Mouse (Mus musculus) bone marrow, adult 2 months (tissue): Measurements from ENCODE around the gene Aagab. TPM values are rescaled to one million over a fixed set of nuclear protein-coding genes. Genes with fewer than 3 reads are reported as not detected.

Experiments
- H3K27ac ChIP-seq: fragments of 200-500 bp; 2 replicates; pipeline ENCODE4 v1.5.1; 2012; ENCODE audit warnings: low read depth, mild to moderate bottlenecking, control low read depth, inconsistent platforms, low read length; ENCODE audit not compliant: control insufficient read depth, poor library complexity, insufficient read depth
- H3K4me1 ChIP-seq: fragments of 200-500 bp; 2 replicates; pipeline ENCODE4 v1.6.1; 2011; ENCODE audit warnings: low read length; ENCODE audit not compliant: control insufficient read depth, insufficient read depth
- H3K4me3 ChIP-seq: fragments of 200-500 bp; replicated peaks from 2 replicates; pipeline ENCODE3; 2011; ENCODE audit warnings: mild to moderate bottlenecking, low read depth, low read length, control low read depth; ENCODE audit not compliant: control insufficient read depth
- CTCF ChIP-seq: fragments of 200-500 bp; IDR thresholded peaks from 2 replicates; pipeline ENCODE4 v1.5.1; 2011; ENCODE audit warnings: low read length, control low read depth; ENCODE audit not compliant: control insufficient read depth, insufficient read depth
- POLR2A ChIP-seq: fragments of 200-500 bp; IDR thresholded peaks from 2 replicates; pipeline ENCODE4 v1.6.1; 2011; ENCODE audit warnings: low read depth, mild to moderate bottlenecking, control low read depth, low read length, borderline replicate concordance; ENCODE audit not compliant: control insufficient read depth
- WGBS: fragments of 180-500 bp; shearing (Covaris S2); methylation state at CpG from one replicate; pipeline ENCODE4 v1.1.7; 2018; 5-methylcytosine and 5-hydroxymethylcytosine counted together
- polyA plus RNA-seq: library from polyadenylated mRNA; stranded (reverse); fragments of >200 nt; gene quantifications from 2 replicates; pipeline ENCODE4 v1.2.4, GENCODE M21; 2011; ENCODE audit warnings: low replicate concordance; ENCODE audit not compliant: missing spikeins, insufficient read depth, insufficient read length

Aagab gene
- polyA plus RNA-seq, 1 experiment = 13.9 TPM

- no peak overlapping the region for H3K4me3 ChIP-seq
- WGBS = 86% methylated on average over 4 of the region's 4 CpGs
- no peak overlapping the region for H3K27ac ChIP-seq
- no peak for TF ChIP-seq POLR2A
- TF ChIP-seq CTCF = no peak
- H3K4me1 ChIP-seq = no peaks in the 10 kb centered on the region
Observed at GRCm38 (mm10) chr9:63657167-63657566, 54.7 kb downstream of the Aagab start.

- H3K27ac ChIP-seq = no peak overlapping the region
- no peaks in the 10 kb centered on the region for H3K4me1 ChIP-seq
- 80% methylated on average over 9 of the region's 9 CpGs for WGBS
- no peak overlapping the region for H3K4me3 ChIP-seq
- no peak for TF ChIP-seq CTCF
- TF ChIP-seq POLR2A = no peak
Observed at GRCm38 (mm10) chr9:63658436-63658835, 56.0 kb downstream of the Aagab start.

DNA sequence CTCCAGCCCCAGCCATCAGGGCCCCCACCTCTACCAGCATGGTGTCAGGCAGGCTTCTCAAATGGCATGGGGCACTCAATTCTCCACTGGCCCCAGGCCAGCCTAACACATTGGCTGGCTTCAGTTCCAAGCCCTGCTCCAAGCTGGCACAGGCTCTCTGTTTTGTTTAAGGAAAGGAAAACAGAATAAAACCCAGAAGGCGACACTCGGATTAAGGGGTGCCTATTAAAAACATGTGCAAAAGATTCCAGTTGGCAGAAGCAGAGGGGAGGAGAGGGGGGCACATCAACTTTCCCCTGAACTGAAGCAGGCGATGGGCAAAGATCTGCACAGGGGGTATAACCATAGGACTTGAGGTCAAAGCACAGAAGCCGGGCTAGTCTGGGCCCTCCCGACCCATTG lies 56.5 kb downstream of the Aagab start:
- TF ChIP-seq CTCF (no peak), POLR2A (no peak)
- WGBS = 89% methylated on average over 5 of the region's 5 CpGs

DNA sequence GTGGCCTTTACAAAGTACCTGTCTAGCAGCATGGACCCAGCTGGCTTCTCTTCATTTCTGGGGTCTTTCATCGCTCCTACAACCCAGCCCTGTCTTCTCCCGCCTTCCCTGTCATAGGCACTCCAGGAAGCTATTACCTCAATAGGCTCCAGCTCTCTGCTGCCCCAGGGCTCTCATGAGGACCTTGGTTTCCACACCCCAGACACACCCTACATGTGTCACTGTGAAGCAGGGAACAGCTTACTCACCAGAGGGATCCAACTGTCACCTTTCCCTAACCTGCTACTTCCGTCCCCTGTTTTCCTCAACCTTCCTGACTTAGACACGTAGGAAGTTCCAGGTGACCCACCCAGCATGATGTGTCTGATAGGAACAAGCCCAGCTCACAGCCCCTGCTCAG lies 57.6 kb downstream of the Aagab start:
- TF ChIP-seq CTCF = no peak
- TF ChIP-seq POLR2A = no peak
- WGBS = 88% methylated on average over 4 of the region's 4 CpGs

More for the DNA sequence above, 56.5 kb downstream of the Aagab start:
- Histone ChIP-seq H3K27ac (no peak overlapping the region), H3K4me3 (no peak overlapping the region), H3K4me1 (no peaks in the 10 kb centered on the region)

DNA sequence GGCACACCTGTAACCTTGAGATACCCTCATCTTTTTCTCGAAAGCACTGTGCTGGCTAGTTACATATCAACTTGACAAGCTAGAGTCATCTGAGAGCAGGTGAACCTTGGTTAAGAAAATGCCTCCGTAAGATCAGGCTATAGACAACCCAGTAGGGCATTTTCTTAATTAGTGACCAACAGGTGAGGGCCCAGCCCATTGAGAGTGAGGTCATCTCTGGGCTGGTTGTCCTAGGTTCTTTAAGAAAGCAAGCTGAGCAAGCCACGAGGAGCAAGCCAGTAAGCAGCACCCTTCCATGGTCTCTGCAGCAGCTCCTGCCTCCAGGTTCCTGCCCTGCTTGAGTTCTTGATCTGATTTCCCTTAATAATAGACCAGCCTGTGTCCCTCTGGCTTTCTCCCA lies 58.2 kb downstream of the Aagab start:
- WGBS = 92% methylated on average over 3 of the region's 3 CpGs

More for the DNA sequence above, 57.6 kb downstream of the Aagab start:
- Histone ChIP-seq H3K27ac (no peak overlapping the region), H3K4me3 (no peak overlapping the region), H3K4me1 (no peaks in the 10 kb centered on the region)

DNA sequence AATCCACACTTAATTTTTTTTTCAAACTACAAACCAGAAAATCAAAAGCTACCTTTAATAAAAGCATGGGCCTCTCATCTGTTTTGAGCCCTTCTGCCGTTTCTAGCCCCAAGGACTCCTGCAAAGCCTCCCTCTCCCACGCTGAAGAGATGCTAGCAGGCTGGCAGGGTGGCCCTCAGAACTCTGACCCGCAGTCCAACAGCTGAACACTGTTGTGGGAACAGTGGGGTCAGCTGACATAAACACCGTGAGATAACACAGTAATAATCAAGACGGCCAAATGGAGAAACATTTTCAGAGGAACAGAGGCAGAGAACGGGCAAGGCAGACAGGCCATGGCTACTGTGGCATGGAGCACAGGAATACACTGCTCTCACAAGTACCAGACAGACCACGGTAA lies 60.3 kb downstream of the Aagab start:
- H3K27ac ChIP-seq = no peak overlapping the region
- WGBS = 80% methylated on average over 7 of the region's 7 CpGs

More for the DNA sequence above, 58.2 kb downstream of the Aagab start:
- Histone ChIP-seq H3K4me3 (no peak overlapping the region), H3K4me1 (no peaks in the 10 kb centered on the region), H3K27ac (no peak overlapping the region)
- no peak for TF ChIP-seq POLR2A
- TF ChIP-seq CTCF = no peak

GRCm38 (mm10) chr9:63663222-63663621 lies 60.8 kb downstream of the Aagab start:
- WGBS = 78% methylated on average over 10 of the region's 10 CpGs
- Histone ChIP-seq H3K27ac (no peak overlapping the region), H3K4me3 (no peak overlapping the region), H3K4me1 (no peaks in the 10 kb centered on the region)
- no peak for TF ChIP-seq POLR2A
- TF ChIP-seq CTCF = no peak

More for the DNA sequence above, 60.3 kb downstream of the Aagab start:
- H3K4me3 ChIP-seq = no peak overlapping the region
- no peaks in the 10 kb centered on the region for H3K4me1 ChIP-seq
- TF ChIP-seq POLR2A (no peak), CTCF (no peak)

DNA sequence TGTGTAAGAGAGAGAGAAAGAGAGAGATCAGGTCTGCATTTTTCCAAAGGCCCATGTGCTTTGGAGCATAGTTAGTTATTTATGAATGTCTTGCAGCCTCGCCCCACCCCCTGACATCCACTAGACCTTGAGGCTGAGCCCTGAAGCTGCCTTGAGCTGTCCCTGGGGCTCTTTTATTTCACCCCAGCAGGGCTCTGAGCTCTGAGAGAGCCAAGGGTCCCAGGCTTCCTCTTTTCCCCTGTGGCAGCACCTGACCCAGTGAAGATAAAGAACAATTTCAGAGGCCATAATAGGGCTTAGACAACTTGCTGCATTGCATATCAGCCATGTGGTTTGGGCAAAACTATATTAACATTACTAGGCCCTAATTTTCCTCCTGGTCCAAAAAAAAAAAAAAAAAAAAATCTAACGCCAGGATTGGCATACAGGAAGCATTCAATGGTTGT lies 61.9 kb downstream of the Aagab start:
- no peak for TF ChIP-seq CTCF
- TF ChIP-seq POLR2A = no peak
- no peaks in the 10 kb centered on the region for H3K4me1 ChIP-seq
- 44% methylated on average over 2 of the region's 2 CpGs for WGBS
- H3K4me3 ChIP-seq = no peak overlapping the region
- no peak overlapping the region for H3K27ac ChIP-seq

DNA sequence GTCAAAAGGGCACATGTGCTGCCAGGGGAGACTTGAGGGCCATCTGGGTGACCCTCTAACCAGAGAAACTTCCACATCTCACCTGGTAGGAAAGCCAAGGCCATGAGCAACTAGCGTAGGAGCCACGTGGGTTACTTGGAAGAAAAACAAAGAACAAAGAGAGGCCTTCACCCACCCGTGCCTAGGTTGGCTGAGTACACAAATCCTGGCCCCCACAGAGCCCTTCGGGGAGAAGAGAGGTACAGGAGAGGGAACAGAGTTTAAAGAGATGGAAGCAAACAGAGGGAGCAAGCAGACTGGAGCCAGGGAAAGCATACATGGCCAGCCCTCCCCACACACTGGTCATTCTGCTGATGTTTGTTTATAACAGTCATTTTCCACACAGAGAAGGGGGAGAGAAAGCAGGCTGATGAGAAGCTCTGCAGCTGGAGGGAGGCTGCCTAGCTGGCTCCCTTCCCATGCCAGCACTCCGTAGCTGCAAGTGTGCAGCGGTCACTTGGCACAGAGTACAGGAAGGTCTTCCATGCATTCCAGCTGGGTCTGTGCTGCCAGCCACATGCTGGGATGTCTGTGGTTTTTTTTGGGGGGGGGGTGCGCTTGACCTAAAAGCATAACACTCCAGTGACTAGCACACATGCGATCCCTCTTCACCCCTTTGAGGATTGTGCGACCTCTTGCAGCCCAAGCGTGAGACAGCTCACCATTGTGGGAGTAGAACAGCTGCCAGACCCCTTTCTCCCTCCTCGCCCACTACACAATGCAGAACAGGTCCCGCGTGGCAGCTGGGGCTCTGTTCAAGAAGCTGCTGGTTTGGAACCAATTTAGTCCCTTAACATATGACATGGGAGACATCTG lies 62.6 kb downstream of the Aagab start:
- no peaks in the 10 kb centered on the region for H3K4me1 ChIP-seq
- TF ChIP-seq POLR2A (no peak), CTCF (no peak)
- WGBS = 75% methylated on average over 13 of the region's 13 CpGs

More for the DNA sequence above, 62.6 kb downstream of the Aagab start:
- H3K27ac ChIP-seq = no peak overlapping the region
- H3K4me3 ChIP-seq = no peak overlapping the region
